Mouse (Mus musculus) kidney, postnatal 4 days (tissue): ENCODE measurements at regions not wholly inside any gene's neighbourhood (a gene's known extent, or its start where the extent isn't known, plus 50 kb on each side); places are given as distances from the start of the nearest gene placed in this dataset.
A peak's percentile ranks its signal among the peaks of the same experiment; 100 is the strongest.
"Not testable (repeated sequence)": the region's sequence is repeated elsewhere in the genome, so short reads cannot be mapped to it uniquely, and the experiment has no call there.

Experiments
- DNase-seq, 2 experiments: peaks; one replicate each; pipeline ENCODE4 v3.0.0; 2021; ENCODE audit warnings: mixed read lengths in 2 of 2

- no peak for DNase-seq
These were observed 142.3 kb upstream of the Rack1 start for GRCm38 (mm10) chr11:48657851-48658250.

DNA sequence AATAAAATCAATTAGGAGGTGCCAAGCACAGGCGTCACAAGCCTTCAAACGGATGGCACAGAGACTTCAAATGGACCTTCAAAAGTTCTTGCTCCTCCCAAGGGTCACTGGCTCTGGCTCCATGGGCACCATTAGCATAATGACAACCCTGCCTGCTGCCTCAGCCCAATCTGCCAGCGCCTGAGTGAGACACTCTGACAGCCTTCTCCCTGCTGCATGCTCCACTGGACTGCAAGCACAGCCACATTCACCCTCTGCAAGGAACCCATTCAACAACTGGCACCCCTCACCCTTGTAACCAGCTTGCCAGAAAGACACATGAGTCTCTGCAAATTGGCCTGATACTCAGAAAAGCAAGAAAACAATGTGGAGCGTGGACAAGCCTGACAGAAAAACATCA, 138.5 kb upstream of the Rack1 start:
- peak; percentile 11 to 13 for DNase-seq

- no peak for DNase-seq
These were observed 115.3 kb upstream of the Rack1 start for GRCm38 (mm10) chr11:48684781-48685314.

DNA sequence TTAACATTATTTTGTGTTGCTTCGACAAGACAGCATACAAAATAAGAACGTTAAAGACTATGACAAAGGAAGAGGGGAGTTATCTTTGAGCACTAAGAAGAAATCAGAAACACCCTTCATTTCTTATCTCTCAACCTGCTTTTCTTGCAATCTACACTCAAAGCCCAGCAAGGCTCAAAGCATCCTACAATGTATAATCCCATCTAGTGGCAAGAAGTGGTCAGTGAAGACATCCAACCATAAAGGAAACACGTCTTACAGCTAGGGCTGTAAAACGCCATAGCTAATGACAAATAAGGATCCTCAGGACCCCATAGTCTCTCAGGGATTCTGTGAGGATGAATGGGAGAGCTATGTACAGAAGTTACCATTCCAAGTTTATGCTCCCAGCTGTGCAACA, 110.1 kb upstream of the Rack1 start:
- DNase-seq = no peak

- peak; percentile 32 to 45 for DNase-seq
These were observed 103.8 kb upstream of the Rack1 start for GRCm38 (mm10) chr11:48696352-48696751.

DNA sequence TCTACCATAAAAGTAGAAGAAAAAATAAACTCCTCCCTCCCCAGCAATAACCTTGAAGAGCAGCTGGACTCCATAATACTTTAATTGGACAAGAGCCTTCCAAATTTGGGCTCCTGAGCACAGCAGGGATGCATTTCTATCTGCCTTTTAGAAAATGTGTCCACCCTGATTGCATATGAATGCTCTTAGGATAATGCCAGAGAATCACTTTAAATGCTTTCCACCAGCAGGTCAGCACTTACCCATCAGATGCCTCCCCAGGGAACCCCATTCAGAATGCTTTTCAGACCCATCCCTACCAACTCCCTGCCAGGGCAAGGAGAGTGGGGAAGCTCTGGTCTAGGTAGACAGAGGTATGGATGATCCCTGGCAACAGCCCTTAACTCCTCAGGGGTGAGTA, 102.9 kb upstream of the Rack1 start:
- no peak for DNase-seq

DNA sequence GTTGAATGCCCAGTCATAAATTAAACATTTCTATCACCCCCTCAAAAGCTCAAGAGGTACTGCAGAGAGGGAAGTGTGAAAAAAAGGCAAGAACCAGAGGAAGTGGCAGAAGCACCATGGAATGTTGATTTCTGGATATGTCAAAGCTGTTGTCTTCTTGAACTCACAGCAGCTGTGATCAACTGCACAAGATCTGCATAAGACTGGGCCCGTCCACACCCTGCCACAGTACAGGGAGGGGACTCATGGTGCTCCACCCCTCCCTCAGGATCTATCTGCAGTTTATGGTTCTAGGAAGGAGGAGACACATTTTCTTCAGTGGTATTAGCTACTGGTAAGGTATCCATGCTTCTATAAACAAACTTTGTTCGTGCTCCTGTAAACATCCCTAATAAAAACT, 92.9 kb upstream of the Rack1 start:
- DNase-seq = no peak

DNA sequence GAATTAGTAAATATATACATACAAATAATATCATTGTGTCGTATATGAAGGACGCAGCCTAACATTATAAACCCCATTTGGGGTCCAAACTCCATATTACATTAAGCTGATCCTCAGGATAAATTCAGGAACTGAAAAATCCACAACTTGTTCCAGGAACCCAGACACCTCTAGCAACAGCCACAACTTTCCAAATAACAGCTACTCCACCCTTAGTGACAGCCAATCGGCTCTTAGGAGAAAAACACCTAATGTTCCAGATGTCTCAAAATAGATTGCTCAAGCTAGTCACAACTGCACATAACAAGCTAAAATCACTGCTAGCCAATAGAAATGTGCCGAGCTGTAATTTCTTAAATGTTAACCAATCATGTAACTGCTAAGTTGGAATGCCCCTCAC, 89.2 kb upstream of the Rack1 start:
- DNase-seq = no peak

DNA sequence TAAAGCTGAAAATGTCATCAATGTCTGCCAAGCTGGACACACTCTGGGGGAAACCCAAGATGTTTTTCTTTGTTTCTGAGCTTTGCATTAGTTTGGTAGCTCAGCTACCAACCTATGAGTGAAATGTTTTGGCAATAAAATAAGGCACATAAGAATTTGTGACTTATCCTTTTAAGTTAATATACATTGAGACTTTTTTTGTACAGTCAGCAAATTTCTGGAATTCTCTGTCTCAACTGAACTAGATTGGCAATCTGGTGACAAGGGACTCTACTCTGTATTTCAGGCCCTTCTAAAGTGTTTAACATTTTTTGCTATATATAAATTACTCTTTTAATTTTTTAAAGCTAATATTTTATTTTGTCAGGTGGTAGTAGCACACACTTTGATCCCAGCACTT, 76.1 kb upstream of the Rack1 start:
- DNase-seq = no peak

- not testable (repeated sequence) for DNase-seq
These were observed 69.3 kb upstream of the Rack1 start for GRCm38 (mm10) chr11:48730826-48731225.

- DNase-seq = no peak
These were observed 53.6 kb upstream of the Rack1 start for GRCm38 (mm10) chr11:48746503-48746902.

GRCm38 (mm10) chr11:48748066-48748465, 52.1 kb upstream of the Rack1 start:
- no peak for DNase-seq
